Mouse (Mus musculus) heart, adult 18-20 months (tissue): ENCODE data around the gene Crmp1. TPM values are rescaled to one million over a fixed set of nuclear protein-coding genes. Genes with fewer than 3 reads are reported as not detected.

Experiments
- DNase-seq, 2 experiments: peaks; one replicate each; pipeline ENCODE4 v3.0.0; 2021 to 2022; ENCODE audit warnings: mixed read lengths in 1 of 2
- long read RNA-seq, 2 experiments: library from polyadenylated mRNA; stranded (forward); transcript quantifications; one replicate each; pipeline ENCODE4 v2.0.0; 2021
- total RNA-seq, 2 experiments: library from RNA; stranded (reverse); gene quantifications; 2 replicates each; pipeline ENCODE4 v1.2.3; 2021

Crmp1 gene
- under 1 TPM; 0.54 to 0.99 TPM for total RNA-seq
- long read RNA-seq, experiment 1: 0 reads
- long read RNA-seq, experiment 2: 0 reads

- DNase-seq: no peak
These were observed at the start of gene Crmp1 for GRCm38 (mm10) chr5:37241651-37242151. Crmp1 (plus strand) TSS chr5:37241940.

DNA sequence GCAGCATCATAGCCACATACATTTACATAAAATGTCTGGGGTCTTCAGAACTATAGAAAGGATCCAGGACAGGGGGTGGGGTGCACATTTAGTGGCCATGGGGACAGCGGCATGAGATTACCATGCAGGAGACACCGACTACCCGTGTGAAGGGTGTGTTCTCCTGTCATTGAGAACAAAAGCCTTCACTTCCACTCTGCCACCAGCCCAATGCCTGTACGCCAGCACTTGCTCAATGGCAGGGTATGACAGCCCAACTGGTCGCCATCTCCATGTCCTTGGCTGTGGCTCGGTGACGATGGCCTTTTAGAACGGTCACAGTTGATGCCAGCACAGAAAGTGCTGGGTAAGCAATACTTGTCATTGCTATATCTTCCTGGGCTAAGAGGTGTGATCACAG, 45.5 kb upstream of the Crmp1 start:
- DNase-seq: no peak

- DNase-seq: no peak
These were observed 45.0 kb upstream of the Crmp1 start for GRCm38 (mm10) chr5:37196666-37197250.

DNA sequence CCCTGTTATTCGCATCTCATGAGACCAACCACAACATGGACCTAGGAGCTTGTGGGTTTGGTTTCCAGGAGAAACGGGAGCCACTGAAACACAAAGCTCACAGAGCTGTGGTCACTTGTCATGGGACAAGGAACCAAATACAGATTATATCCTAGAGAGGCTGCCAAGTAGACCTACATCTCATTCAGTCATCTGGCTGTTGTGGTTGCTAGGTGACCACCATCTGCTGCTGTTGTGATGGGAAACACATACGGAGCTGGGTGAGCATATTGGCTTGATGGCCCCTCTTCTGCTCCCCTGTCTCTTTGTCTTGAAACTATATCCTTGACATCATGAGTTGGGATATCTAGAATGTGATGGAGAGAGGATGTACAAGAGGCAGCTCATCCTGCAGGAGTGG, 44.3 kb upstream of the Crmp1 start:
- DNase-seq: no peak

- no peak for DNase-seq
These were observed 43.6 kb upstream of the Crmp1 start for GRCm38 (mm10) chr5:37198011-37198688.

GRCm38 (mm10) chr5:37202285-37202684, 39.5 kb upstream of the Crmp1 start:
- DNase-seq: no peak

GRCm38 (mm10) chr5:37204886-37205285, 36.9 kb upstream of the Crmp1 start:
- no peak for DNase-seq

DNA sequence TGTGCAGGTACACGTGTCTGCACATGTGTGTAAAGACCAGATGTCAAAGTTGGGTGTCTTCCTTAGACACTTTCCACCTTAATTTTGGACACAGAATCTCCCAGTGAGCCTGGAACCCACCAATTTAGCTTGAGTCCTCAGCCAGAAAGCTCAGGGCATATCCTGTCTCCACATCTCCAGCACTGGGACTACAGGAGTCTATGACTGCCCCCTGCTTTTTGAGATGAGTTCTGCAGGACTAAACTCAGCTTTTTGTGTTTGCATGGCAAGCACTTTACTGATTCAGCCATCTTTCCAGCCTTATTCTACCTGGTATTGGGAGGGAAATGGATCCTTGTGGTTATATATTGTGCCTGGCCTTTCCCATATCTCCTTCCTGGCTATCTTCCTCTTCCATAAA, 36.3 kb upstream of the Crmp1 start:
- DNase-seq: no peak

- DNase-seq: no peak
These were observed 35.4 kb upstream of the Crmp1 start for GRCm38 (mm10) chr5:37206364-37206763.

DNA sequence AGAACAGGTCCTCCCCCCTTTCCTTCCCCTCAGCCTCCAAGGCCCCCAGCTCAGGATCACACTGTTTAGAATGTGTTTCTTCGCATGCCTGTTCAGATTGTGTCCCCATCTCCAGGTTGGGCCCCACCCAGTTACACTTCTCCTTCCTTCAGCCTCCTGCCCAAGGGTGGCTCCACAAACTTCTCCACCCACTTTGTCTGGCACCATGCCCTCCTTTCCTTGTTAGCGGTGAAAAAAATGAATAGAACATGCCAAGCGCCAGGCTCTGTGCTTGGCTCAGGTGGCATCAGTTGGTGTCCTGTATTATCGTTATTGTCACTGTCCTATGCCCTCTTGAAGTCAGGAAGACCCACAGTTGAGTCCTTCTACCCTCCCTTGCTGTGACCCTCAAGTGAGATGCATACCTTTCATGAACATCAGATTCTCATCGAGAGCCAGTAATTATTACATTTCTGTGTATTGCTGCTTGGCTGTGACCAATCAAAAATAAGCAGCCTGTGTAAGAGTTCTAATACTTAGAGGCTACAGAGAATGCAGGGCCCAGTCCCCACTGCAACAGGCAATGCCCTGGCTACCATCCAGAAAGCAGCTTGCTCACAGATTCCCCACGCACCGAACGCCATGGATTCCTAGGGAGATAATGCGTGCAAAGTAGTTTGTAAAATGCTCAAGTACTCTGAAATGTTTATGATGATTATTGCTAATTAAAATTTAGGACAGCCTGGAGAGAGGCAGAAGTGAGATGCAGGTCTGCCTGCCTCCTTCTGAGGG, 28.6 kb upstream of the Crmp1 start:
- DNase-seq: no peak

- DNase-seq: no peak
These were observed 28.0 kb upstream of the Crmp1 start for GRCm38 (mm10) chr5:37213709-37214103.

DNA sequence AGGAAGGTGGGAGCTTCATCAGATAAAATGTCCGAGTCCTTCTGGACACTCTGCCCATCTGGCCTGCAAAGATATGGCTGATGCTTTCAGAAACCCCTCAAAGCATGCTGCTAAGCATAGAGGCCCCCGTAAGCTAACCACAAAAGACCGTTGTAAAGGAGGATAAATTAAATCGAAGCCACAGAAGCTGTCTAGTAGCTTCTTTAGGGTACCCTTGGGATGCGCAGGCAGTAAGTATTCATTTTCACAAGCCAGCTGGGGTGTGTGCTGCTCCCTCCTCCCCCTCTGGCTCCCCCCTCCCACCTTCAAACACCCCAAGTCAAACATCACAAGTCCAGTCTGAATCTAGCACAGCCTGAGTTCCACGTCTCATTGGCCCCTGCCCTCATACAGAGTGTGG, 27.1 kb upstream of the Crmp1 start:
- no peak for DNase-seq

- no peak for DNase-seq
These were observed 26.5 kb upstream of the Crmp1 start for GRCm38 (mm10) chr5:37215276-37215675.

GRCm38 (mm10) chr5:37219615-37220014, 22.1 kb upstream of the Crmp1 start:
- DNase-seq: no peak

GRCm38 (mm10) chr5:37220575-37220974, 21.2 kb upstream of the Crmp1 start:
- no peak for DNase-seq

DNA sequence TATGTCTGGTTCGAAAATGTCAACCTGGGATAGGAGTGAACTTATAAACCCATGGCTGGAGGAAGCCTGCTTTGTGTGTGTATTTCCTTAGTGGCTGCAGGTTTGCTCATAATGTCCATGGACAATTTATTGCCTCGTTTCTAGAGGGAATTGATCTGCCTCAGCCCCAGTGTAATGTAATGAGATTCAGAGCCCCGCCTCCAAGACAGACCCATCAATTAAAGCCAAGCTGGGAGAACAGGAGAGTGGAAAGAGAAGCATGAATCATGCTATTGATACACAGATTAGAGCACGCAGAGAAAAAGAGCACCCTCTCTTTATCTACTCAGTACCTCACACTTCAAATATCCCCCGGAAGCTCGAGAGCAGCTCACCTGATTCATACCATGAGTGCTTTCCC, 20.2 kb upstream of the Crmp1 start:
- no peak for DNase-seq

- DNase-seq: no peak
These were observed 19.4 kb upstream of the Crmp1 start for GRCm38 (mm10) chr5:37222316-37222715.

GRCm38 (mm10) chr5:37225708-37226107, 16.0 kb upstream of the Crmp1 start:
- DNase-seq: peak; percentile 13 to 43

DNA sequence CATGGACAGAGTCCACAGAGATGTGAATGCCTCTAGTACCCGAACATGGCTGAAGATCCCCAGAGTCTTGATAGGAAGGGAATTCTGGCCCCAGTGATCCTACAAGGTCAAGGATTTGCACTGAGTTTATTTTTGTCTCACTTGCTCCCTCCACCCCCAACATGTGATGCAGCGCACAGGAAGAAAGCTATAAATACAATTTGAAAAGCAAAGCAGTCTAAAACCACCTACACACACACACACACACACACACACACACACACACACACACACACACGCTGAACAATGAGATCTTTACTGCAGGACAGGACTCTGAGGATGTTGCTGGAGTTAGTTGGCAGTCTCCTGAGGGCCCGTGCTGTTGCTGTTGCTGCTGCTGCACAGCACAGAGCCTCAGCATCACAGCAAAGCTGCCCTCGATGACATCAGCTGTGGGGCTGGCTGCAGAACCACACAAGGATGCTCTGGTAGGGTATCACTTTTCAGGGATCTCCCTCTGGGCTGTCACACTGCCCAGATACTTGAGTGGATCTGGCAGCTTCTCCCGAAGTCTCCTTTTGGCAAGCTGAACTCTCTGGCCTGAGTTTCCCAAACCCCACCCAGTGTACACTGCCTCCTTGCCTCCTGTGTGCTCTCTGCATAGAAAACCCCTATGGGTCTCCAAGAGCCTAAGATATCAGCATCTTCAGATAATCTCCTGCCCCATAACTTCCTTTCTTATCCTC, 13.6 kb upstream of the Crmp1 start:
- DNase-seq: peak; percentile 27 to 44

DNA sequence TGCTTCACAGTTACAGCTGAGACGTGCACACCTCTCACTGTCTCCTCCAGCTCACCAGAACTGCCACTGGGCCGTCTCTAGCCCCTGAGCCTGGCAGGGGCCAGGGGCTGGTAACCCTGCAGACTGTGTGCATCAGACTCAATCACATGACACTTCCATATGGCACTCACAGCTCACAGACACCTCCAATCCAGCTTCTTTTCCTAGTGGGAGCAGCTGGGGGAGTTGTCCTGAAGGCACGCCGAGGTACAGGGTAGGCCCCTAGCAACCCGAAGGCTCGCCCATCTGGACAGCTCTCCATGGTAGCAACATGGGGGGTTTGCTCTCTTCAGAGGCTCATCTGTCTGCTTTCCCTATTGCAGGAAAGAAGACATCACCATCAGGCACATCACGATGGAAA, 12.8 kb upstream of the Crmp1 start:
- no peak for DNase-seq

- DNase-seq: peak; percentile 33 to 54
These were observed 8.7 kb upstream of the Crmp1 start for GRCm38 (mm10) chr5:37233010-37233557.

DNA sequence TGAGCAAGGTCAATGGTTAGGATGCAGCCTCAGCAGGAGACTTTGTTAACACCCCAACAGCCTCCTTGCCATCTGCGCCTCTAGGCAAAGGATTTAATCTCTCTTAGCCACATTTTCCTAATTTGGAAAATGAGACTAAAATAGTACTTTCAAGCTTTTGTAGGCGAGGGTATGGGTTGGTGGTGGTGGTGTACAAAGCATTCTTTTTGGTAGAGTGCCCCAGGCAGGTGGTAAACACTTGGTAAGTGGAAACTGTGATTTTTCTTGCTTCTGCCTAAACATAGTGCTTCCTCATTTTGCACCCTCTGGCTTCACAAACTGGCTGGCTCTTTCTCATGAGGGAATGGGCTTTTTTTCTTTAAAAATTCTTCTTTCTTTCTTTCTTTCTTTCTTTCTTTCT, 3.1 kb upstream of the Crmp1 start:
- no peak for DNase-seq
